Mouse (Mus musculus) brown adipose tissue, adult 24 weeks (tissue): ENCODE results near the gene Elp5. TPM values are rescaled to one million over a fixed set of nuclear protein-coding genes. Genes with fewer than 3 reads are reported as not detected.
"Not testable (repeated sequence)": the region's sequence is repeated elsewhere in the genome, so short reads cannot be mapped to it uniquely, and the experiment has no call there.

Experiments
- H3K27ac ChIP-seq: fragments of 200-500 bp; replicated peaks from 2 replicates; pipeline ENCODE4 v1.5.1; 2012; ENCODE audit warnings: low read depth, mild to moderate bottlenecking, low read length
- H3K4me1 ChIP-seq: fragments of 200-500 bp; 2 replicates; pipeline ENCODE4 v1.6.1; 2012; ENCODE audit warnings: low read length, mixed read lengths; ENCODE audit not compliant: control insufficient read depth, insufficient read depth, insufficient read length
- H3K4me3 ChIP-seq: fragments of 200-500 bp; 2 replicates; pipeline ENCODE4 v1.5.1; 2012; ENCODE audit warnings: low read depth, mild to moderate bottlenecking, low read length, moderate library complexity; ENCODE audit not compliant: insufficient read depth
- polyA plus RNA-seq: library from polyadenylated mRNA; stranded (reverse); fragments of >200 nt; gene quantifications from 2 replicates; pipeline ENCODE4 v1.2.4, GENCODE M21; 2012; ENCODE audit not compliant: missing spikeins, insufficient read depth, insufficient read length

Elp5 gene
- polyA plus RNA-seq, 1 experiment = 66.7 TPM

- H3K4me3 ChIP-seq = no peak overlapping the region; the same call in none of the 2 replicates
- H3K4me1 ChIP-seq = peaks cover 4% of the 10 kb centered on the region; the same call in 1 of the 2 replicates
- H3K27ac ChIP-seq = no peak overlapping the region
Observed at GRCm38 (mm10) chr11:69965271-69966005, 16.9 kb downstream of the Elp5 start.

- Histone ChIP-seq H3K27ac (no peak within 1 kb of the TSS), H3K4me3 (no peak within 1 kb of the TSS; the same call in none of the 2 replicates), H3K4me1 (peaks cover 4% of the 10 kb centered on the region; the same call in 1 of the 2 replicates)
Observed at GRCm38 (mm10) chr11:69964650-69965270, 17.6 kb downstream of the Elp5 start, which contains the start of gene Cldn7. TSS of gene Cldn7 (plus strand) at chr11:69964779.

- no peak overlapping the region for H3K4me3 ChIP-seq
- H3K4me1 ChIP-seq = peaks cover 3% of the 10 kb centered on the region; the same call in 1 of the 2 replicates
- no peak overlapping the region for H3K27ac ChIP-seq
Observed at GRCm38 (mm10) chr11:69961841-69962240, 20.5 kb downstream of the Elp5 start.

GRCm38 (mm10) chr11:69960616-69961015 lies 21.7 kb downstream of the Elp5 start:
- no peak overlapping the region for H3K27ac ChIP-seq
- no peaks in the 10 kb centered on the region for H3K4me1 ChIP-seq
- no peak overlapping the region for H3K4me3 ChIP-seq

- Histone ChIP-seq H3K4me1 (no peaks in the 10 kb centered on the region), H3K4me3 (no peak overlapping the region), H3K27ac (no peak overlapping the region)
Observed at GRCm38 (mm10) chr11:69956218-69956617, 26.1 kb downstream of the Elp5 start.

- not testable (repeated sequence) for H3K4me3 ChIP-seq, H3K4me1 ChIP-seq, H3K27ac ChIP-seq
Observed at GRCm38 (mm10) chr11:69955618-69956017, 26.7 kb downstream of the Elp5 start.

GRCm38 (mm10) chr11:69953267-69953915 lies 28.9 kb downstream of the Elp5 start:
- no peaks in the 10 kb centered on the region for H3K4me1 ChIP-seq
- H3K4me3 ChIP-seq = no peak overlapping the region
- H3K27ac ChIP-seq = no peak overlapping the region

- Histone ChIP-seq H3K27ac (no peak overlapping the region), H3K4me3 (no peak overlapping the region), H3K4me1 (no peaks in the 10 kb centered on the region)
Observed at GRCm38 (mm10) chr11:69952274-69952673, 30.0 kb downstream of the Elp5 start.

GRCm38 (mm10) chr11:69950807-69951459 lies 31.4 kb downstream of the Elp5 start:
- Histone ChIP-seq H3K27ac (no peak overlapping the region), H3K4me1 (no peaks in the 10 kb centered on the region), H3K4me3 (no peak overlapping the region)

GRCm38 (mm10) chr11:69948763-69949150 lies 33.6 kb downstream of the Elp5 start:
- H3K4me3 ChIP-seq = peak overlapping the region; percentile 77
- peaks cover 11% of the 10 kb centered on the region; the same call in 1 of the 2 replicates for H3K4me1 ChIP-seq
- peak overlapping the region; percentile 67 for H3K27ac ChIP-seq

GRCm38 (mm10) chr11:69948066-69948762 lies 34.1 kb downstream of the Elp5 start, which contains the start of gene Slc2a4:
TSS of gene Slc2a4 (minus strand) at chr11:69948188.
- peak within 1 kb of the TSS; percentile 92 for H3K27ac ChIP-seq
- H3K4me3 ChIP-seq = peak within 1 kb of the TSS; percentile 77
- H3K4me1 ChIP-seq = peaks cover 11% of the 10 kb centered on the region; the same call in 1 of the 2 replicates

- Histone ChIP-seq H3K4me1 (peaks cover 11% of the 10 kb centered on the region; the same call in 1 of the 2 replicates), H3K4me3 (peak overlapping the region; percentile 77), H3K27ac (peak overlapping the region; percentile 92)
Observed at GRCm38 (mm10) chr11:69947337-69948065, 34.8 kb downstream of the Elp5 start.

GRCm38 (mm10) chr11:69945997-69946891 lies 36.1 kb downstream of the Elp5 start:
- peaks cover 11% of the 10 kb centered on the region; the same call in 1 of the 2 replicates for H3K4me1 ChIP-seq
- H3K4me3 ChIP-seq = peak overlapping the region; percentile 77
- H3K27ac ChIP-seq = peak overlapping the region; percentile 92
